Mouse (Mus musculus) liver, embryonic 15.5 days (tissue): ENCODE results near the gene Grm3. TPM values are rescaled to one million over a fixed set of nuclear protein-coding genes. Genes with fewer than 3 reads are reported as not detected.
A peak's percentile ranks its signal among the peaks of the same experiment; 100 is the strongest.

Source experiments
- ATAC-seq: fragments of 200-750 bp; cut with Nextera tagmentation; 2 replicates; pipeline ENCODE4 v1.8.0; 2017; ENCODE audit warnings: moderate number of reproducible peaks, mild to moderate bottlenecking, moderate library complexity; ENCODE audit not compliant: insufficient read depth
- H3K27ac ChIP-seq: fragments of 300-500 bp; sonication (generic); replicated peaks from 2 replicates; pipeline ENCODE4 v1.5.1; 2015; ENCODE audit warnings: mild to moderate bottlenecking, inconsistent platforms
- H3K27me3 ChIP-seq: fragments of 300-500 bp; sonication (generic); 2 replicates; pipeline ENCODE4 v1.6.1; 2015; ENCODE audit warnings: mild to moderate bottlenecking, inconsistent platforms
- H3K36me3 ChIP-seq: fragments of 300-500 bp; sonication (generic); replicated peaks from 2 replicates; pipeline ENCODE4 v1.6.1; 2015; ENCODE audit warnings: moderate library complexity, mild to moderate bottlenecking, inconsistent platforms
- H3K4me1 ChIP-seq: fragments of 300-500 bp; sonication (generic); replicated peaks from 2 replicates; pipeline ENCODE4 v1.6.1; 2015; ENCODE audit warnings: inconsistent platforms
- H3K4me2 ChIP-seq: fragments of 300-500 bp; sonication (generic); 2 replicates; pipeline ENCODE4 v1.6.1; 2015; ENCODE audit warnings: moderate library complexity, mild to moderate bottlenecking, inconsistent platforms
- H3K4me3 ChIP-seq: fragments of 300-500 bp; sonication (generic); replicated peaks from 2 replicates; pipeline ENCODE4 v1.5.1; 2015; ENCODE audit warnings: mild to moderate bottlenecking, inconsistent platforms
- H3K9ac ChIP-seq: fragments of 300-500 bp; sonication (generic); 2 replicates; pipeline ENCODE4 v1.6.1; 2015; ENCODE audit warnings: moderate library complexity, mild to moderate bottlenecking, inconsistent platforms
- H3K9me3 ChIP-seq: fragments of 300-500 bp; sonication (generic); replicated peaks from 2 replicates; pipeline ENCODE4 v1.6.1; 2016; ENCODE audit warnings: inconsistent platforms
- WGBS: fragments of 180-500 bp; shearing (Covaris S2); methylation state at CpG from one replicate; pipeline ENCODE4 v1.1.7; 2015; ENCODE audit warnings: mixed read lengths; ENCODE audit not compliant: insufficient replicate concordance; 5-methylcytosine and 5-hydroxymethylcytosine counted together
- polyA plus RNA-seq: library from polyadenylated mRNA; unstranded; fragments of >200 nt; fragmentation: Nextera tagmentation; extraction: Ambion mirVana; gene quantifications from 2 replicates; pipeline ENCODE4 v1.2.1, GENCODE M21; 2015

Gene Grm3
- 0.06 TPM in 2 replicates for polyA plus RNA-seq

GRCm38 (mm10) chr5:9724956-9725600, at the start of gene Grm3:
Grm3 (minus strand) TSS chr5:9725170.
- Histone ChIP-seq H3K4me3 (no peak within 1 kb of the TSS), H3K36me3 (no peaks in the 10 kb centered on the region), H3K9me3 (no peaks in the 10 kb centered on the region), H3K4me2 (peak within 1 kb of the TSS; percentile 10; the same call in 1 of the 2 replicates), H3K27ac (no peak within 1 kb of the TSS), H3K27me3 (peaks cover 19% of the 10 kb centered on the region), H3K4me1 (no peaks in the 10 kb centered on the region), H3K9ac (no peak within 1 kb of the TSS)
- 3% methylated on average over 25 of the region's 25 CpGs for WGBS
- no peak for ATAC-seq

GRCm38 (mm10) chr5:9755751-9756150, 30.8 kb upstream of the Grm3 start:
- H3K4me2 ChIP-seq: no peak overlapping the region
- no peaks in the 10 kb centered on the region for H3K9me3 ChIP-seq
- H3K27ac ChIP-seq: no peak overlapping the region
- no peak overlapping the region for H3K4me3 ChIP-seq
- 59% methylated on average over 2 of the region's 2 CpGs for WGBS
- no peaks in the 10 kb centered on the region for H3K36me3 ChIP-seq
- H3K4me1 ChIP-seq: no peaks in the 10 kb centered on the region
- H3K27me3 ChIP-seq: no peaks in the 10 kb centered on the region
- H3K9ac ChIP-seq: no peak overlapping the region
- ATAC-seq: no peak

- Histone ChIP-seq H3K4me2 (no peak overlapping the region), H3K9ac (no peak overlapping the region), H3K4me1 (no peaks in the 10 kb centered on the region), H3K36me3 (no peaks in the 10 kb centered on the region), H3K9me3 (no peaks in the 10 kb centered on the region), H3K4me3 (no peak overlapping the region), H3K27me3 (no peaks in the 10 kb centered on the region), H3K27ac (no peak overlapping the region)
- WGBS: 64% methylated on average over 5 of the region's 5 CpGs
- ATAC-seq: no peak
Measured at GRCm38 (mm10) chr5:9748184-9748583, 23.2 kb upstream of the Grm3 start.

- no peak overlapping the region for H3K4me2 ChIP-seq
- 70% methylated on average over 5 of the region's 5 CpGs for WGBS
- H3K9me3 ChIP-seq: no peaks in the 10 kb centered on the region
- H3K9ac ChIP-seq: no peak overlapping the region
- no peaks in the 10 kb centered on the region for H3K36me3 ChIP-seq
- no peaks in the 10 kb centered on the region for H3K27me3 ChIP-seq
- H3K4me1 ChIP-seq: no peaks in the 10 kb centered on the region
- H3K4me3 ChIP-seq: no peak overlapping the region
- no peak for ATAC-seq
- H3K27ac ChIP-seq: no peak overlapping the region
Measured at GRCm38 (mm10) chr5:9744120-9744519, 19.1 kb upstream of the Grm3 start.

- Histone ChIP-seq H3K9me3 (no peaks in the 10 kb centered on the region), H3K27ac (no peak overlapping the region), H3K4me2 (no peak overlapping the region; the same call in 1 of the 2 replicates), H3K36me3 (no peaks in the 10 kb centered on the region), H3K4me1 (no peaks in the 10 kb centered on the region), H3K4me3 (no peak overlapping the region), H3K9ac (no peak overlapping the region), H3K27me3 (peaks cover 19% of the 10 kb centered on the region)
- no peak for ATAC-seq
- WGBS: 2% methylated on average over 22 of the region's 22 CpGs
Measured at GRCm38 (mm10) chr5:9725601-9726268, 765 bp upstream of the Grm3 start.

GRCm38 (mm10) chr5:9724287-9724955, 549 bp downstream of the Grm3 start:
- Histone ChIP-seq H3K9ac (no peak overlapping the region), H3K4me3 (no peak overlapping the region), H3K4me2 (no peak overlapping the region), H3K4me1 (no peaks in the 10 kb centered on the region), H3K36me3 (no peaks in the 10 kb centered on the region), H3K27ac (no peak overlapping the region), H3K9me3 (no peaks in the 10 kb centered on the region), H3K27me3 (peaks cover 19% of the 10 kb centered on the region)
- WGBS: 9% methylated on average over 13 of the region's 13 CpGs
- ATAC-seq: no peak

- Histone ChIP-seq H3K27ac (no peak overlapping the region), H3K4me2 (no peak overlapping the region), H3K4me3 (no peak overlapping the region), H3K9ac (no peak overlapping the region), H3K4me1 (no peaks in the 10 kb centered on the region), H3K9me3 (no peaks in the 10 kb centered on the region), H3K36me3 (no peaks in the 10 kb centered on the region), H3K27me3 (peaks cover 19% of the 10 kb centered on the region)
- no peak for ATAC-seq
Measured at GRCm38 (mm10) chr5:9721136-9721535, 3.8 kb downstream of the Grm3 start.

- Histone ChIP-seq H3K9me3 (no peaks in the 10 kb centered on the region), H3K9ac (no peak overlapping the region), H3K27me3 (no peaks in the 10 kb centered on the region), H3K36me3 (no peaks in the 10 kb centered on the region), H3K4me3 (no peak overlapping the region), H3K4me2 (no peak overlapping the region), H3K27ac (no peak overlapping the region), H3K4me1 (no peaks in the 10 kb centered on the region)
- 53% methylated on average over 5 of the region's 5 CpGs for WGBS
- no peak for ATAC-seq
Measured at GRCm38 (mm10) chr5:9716295-9716694, 8.7 kb downstream of the Grm3 start.

GRCm38 (mm10) chr5:9707096-9707495, 17.9 kb downstream of the Grm3 start:
- no peaks in the 10 kb centered on the region for H3K4me1 ChIP-seq
- no peak overlapping the region for H3K4me3 ChIP-seq
- H3K4me2 ChIP-seq: no peak overlapping the region
- 83% methylated on average over 1 of the region's 1 CpGs for WGBS
- no peak overlapping the region for H3K9ac ChIP-seq
- ATAC-seq: no peak
- H3K36me3 ChIP-seq: no peaks in the 10 kb centered on the region
- H3K27me3 ChIP-seq: no peaks in the 10 kb centered on the region
- no peaks in the 10 kb centered on the region for H3K9me3 ChIP-seq
- H3K27ac ChIP-seq: no peak overlapping the region

GRCm38 (mm10) chr5:9703385-9704009, 21.5 kb downstream of the Grm3 start:
- ATAC-seq: no peak
- no peaks in the 10 kb centered on the region for H3K9me3 ChIP-seq
- H3K36me3 ChIP-seq: no peaks in the 10 kb centered on the region
- no peak overlapping the region for H3K4me3 ChIP-seq
- H3K27ac ChIP-seq: no peak overlapping the region
- H3K27me3 ChIP-seq: no peaks in the 10 kb centered on the region
- 33% methylated on average over 3 of the region's 3 CpGs for WGBS
- H3K9ac ChIP-seq: no peak overlapping the region
- H3K4me2 ChIP-seq: no peak overlapping the region
- H3K4me1 ChIP-seq: no peaks in the 10 kb centered on the region

- Histone ChIP-seq H3K4me1 (no peaks in the 10 kb centered on the region), H3K36me3 (no peaks in the 10 kb centered on the region), H3K4me2 (no peak overlapping the region), H3K27ac (no peak overlapping the region), H3K9ac (no peak overlapping the region), H3K4me3 (no peak overlapping the region), H3K9me3 (no peaks in the 10 kb centered on the region), H3K27me3 (no peaks in the 10 kb centered on the region)
- WGBS: 5% methylated on average over 3 of the region's 3 CpGs
- ATAC-seq: no peak
Measured at GRCm38 (mm10) chr5:9702656-9703384, 22.1 kb downstream of the Grm3 start.
